Mouse (Mus musculus) right cerebral cortex, postnatal 25 days (tissue): ENCODE results near the gene B3galt1.

Experiments used
- DNase-seq: peaks from one replicate; pipeline ENCODE4 v3.0.0; 2022

B3galt1 gene

GRCm38 (mm10) chr2:67751585-67751984, 185.9 kb downstream of the B3galt1 start:
- DNase-seq, result no peak

GRCm38 (mm10) chr2:67756507-67756906, 190.8 kb downstream of the B3galt1 start:
- no peak for DNase-seq

GRCm38 (mm10) chr2:67787536-67787935, 221.9 kb downstream of the B3galt1 start:
- DNase-seq, result no peak

- no peak for DNase-seq
Measured at GRCm38 (mm10) chr2:67797561-67797960, 231.9 kb downstream of the B3galt1 start.

- DNase-seq, result no peak
Measured at GRCm38 (mm10) chr2:67799981-67800380, 234.3 kb downstream of the B3galt1 start.

GRCm38 (mm10) chr2:67816149-67816548, 250.5 kb downstream of the B3galt1 start:
- DNase-seq, result no peak

- no peak for DNase-seq
Measured at GRCm38 (mm10) chr2:67818014-67818413, 252.3 kb downstream of the B3galt1 start.

GRCm38 (mm10) chr2:67822360-67822759, 256.7 kb downstream of the B3galt1 start:
- DNase-seq, result no peak

- no peak for DNase-seq
Measured at GRCm38 (mm10) chr2:67827697-67828096, 262.0 kb downstream of the B3galt1 start.

- no peak for DNase-seq
Measured at GRCm38 (mm10) chr2:67829055-67829915, 263.6 kb downstream of the B3galt1 start.

GRCm38 (mm10) chr2:67847806-67848205, 282.1 kb downstream of the B3galt1 start:
- DNase-seq, result no peak

GRCm38 (mm10) chr2:67850725-67851124, 285.1 kb downstream of the B3galt1 start:
- no peak for DNase-seq

GRCm38 (mm10) chr2:67858340-67858739, 292.7 kb downstream of the B3galt1 start:
- DNase-seq, result no peak

- no peak for DNase-seq
Measured at GRCm38 (mm10) chr2:67859004-67859403, 293.3 kb downstream of the B3galt1 start.

GRCm38 (mm10) chr2:67873368-67873767, 307.7 kb downstream of the B3galt1 start:
- DNase-seq, result no peak

- no peak for DNase-seq
Measured at GRCm38 (mm10) chr2:67879836-67880235, 314.2 kb downstream of the B3galt1 start.

GRCm38 (mm10) chr2:67881713-67882281, 316.1 kb downstream of the B3galt1 start:
- DNase-seq, result no peak

- DNase-seq, result no peak
Measured at GRCm38 (mm10) chr2:67897956-67898689, 332.5 kb downstream of the B3galt1 start.

- no peak for DNase-seq
Measured at GRCm38 (mm10) chr2:67901574-67901973, 335.9 kb downstream of the B3galt1 start.

- DNase-seq, result no peak
Measured at GRCm38 (mm10) chr2:67902651-67903292, 337.1 kb downstream of the B3galt1 start.

- DNase-seq, result no peak
Measured at GRCm38 (mm10) chr2:67903769-67904168, 338.1 kb downstream of the B3galt1 start.

GRCm38 (mm10) chr2:67931994-67932393, 366.3 kb downstream of the B3galt1 start:
- no peak for DNase-seq

GRCm38 (mm10) chr2:67948408-67948807, 382.7 kb downstream of the B3galt1 start:
- no peak for DNase-seq
